Mouse (Mus musculus) macrophage (primary cell): ENCODE results near the gene Nol8. TPM values are rescaled to one million over a fixed set of nuclear protein-coding genes. Genes with fewer than 3 reads are reported as not detected.

Source experiments
- polyA plus RNA-seq: library from polyadenylated mRNA; stranded (reverse); fragments of 250-400 nt; gene quantifications from 3 replicates; pipeline ENCODE4 v1.2.4, GENCODE M21; 2018; ENCODE audit warnings: inconsistent platforms

Nol8 gene
- polyA plus RNA-seq, 1 experiment from 2014 or later: 12.9 TPM

Other genes with a start within 250 kb of the Nol8 start
- gene Ippk, start 231.8 kb upstream of the Nol8 start, polyA plus RNA-seq: 3.2 to 6.3 TPM (median 3.4 TPM) in 3 replicates
- gene Tes3-ps, start 159.8 kb upstream of the Nol8 start, polyA plus RNA-seq: 0.27 to 0.37 TPM (median 0.32 TPM) in 3 replicates
- gene Ecm2, start 148.3 kb upstream of the Nol8 start, polyA plus RNA-seq: not detected in 3 replicates
- gene Aspn, start 108.6 kb upstream of the Nol8 start, polyA plus RNA-seq: not detected in 3 replicates
- not detected in 3 replicates for gene Omd, start 70.6 kb upstream of the Nol8 start, polyA plus RNA-seq
- gene Ogn, start 45.0 kb upstream of the Nol8 start, polyA plus RNA-seq: 0.09 TPM in 1 of 3 replicates, not detected in the others
- gene Cenpp, start 293 bp upstream of the Nol8 start, polyA plus RNA-seq: 0.68 to 3.3 TPM (median 2.1 TPM) in 3 replicates
- gene Iars, start 29.0 kb downstream of the Nol8 start, polyA plus RNA-seq: 17.1 to 36.4 TPM (median 25.7 TPM) in 3 replicates
- not detected in 3 replicates for gene Gm30302, start 145.9 kb downstream of the Nol8 start, polyA plus RNA-seq